Mouse (Mus musculus) fibroblast of lung, adult 2 months (primary cell): ENCODE data around the gene Dapk3.

ENCODE experiments used
- DNase-seq: peaks from one replicate; pipeline ENCODE4 v3.0.0-alpha.2; 2011; ENCODE audit warnings: low read depth

Gene Dapk3

GRCm38 (mm10) chr10:81242021-81242420 is 59.2 kb downstream of the Dapk3 start:
- DNase-seq: no peak
